Mouse (Mus musculus) MEL (cell line): ENCODE results near the gene Il10.

Experiments
- BHLHE40 ChIP-seq: IDR thresholded peaks from 2 replicates; pipeline ENCODE4 v1.6.1; 2012; ENCODE audit warnings: low read depth, mild to moderate bottlenecking, inconsistent platforms, low read length, improper control_type of control experiment, borderline replicate concordance
- CTCF ChIP-seq, 3 experiments: IDR thresholded peaks in 2 of 3; conservative IDR thresholded peaks in 1 of 3; 2 replicates each; pipeline ENCODE4 v1.5.1; 2011 to 2012; ENCODE audit warnings: low read length in 3 of 3, low read depth in 2 of 3, mild to moderate bottlenecking in 2 of 3, improper control_type of control experiment in 1 of 3, inconsistent platforms in 1 of 3, mixed read lengths in 1 of 3, moderate library complexity in 1 of 3; ENCODE audit not compliant: control insufficient read depth in 1 of 3, insufficient read depth in 1 of 3, poor library complexity in 1 of 3, severe bottlenecking in 1 of 3
- EP300 ChIP-seq, 2 experiments: IDR thresholded peaks; 2 replicates each; pipeline ENCODE4 v1.6.1; 2011; ENCODE audit warnings: improper control_type of control experiment in 2 of 2, low read length in 2 of 2, low read depth in 1 of 2, mild to moderate bottlenecking in 1 of 2
- GABPA ChIP-seq: IDR thresholded peaks from 2 replicates; pipeline ENCODE4 v1.6.1; 2012; ENCODE audit warnings: low read depth, mild to moderate bottlenecking, inconsistent platforms, low read length, improper control_type of control experiment, moderate library complexity
- KAT2A ChIP-seq: conservative IDR thresholded peaks from 2 replicates; pipeline ENCODE4 v1.6.1; 2012; ENCODE audit warnings: low read depth, low read length, improper control_type of control experiment, inconsistent platforms
- POLR2A ChIP-seq, 2 experiments: IDR thresholded peaks; 2 replicates each; pipeline ENCODE4 v1.6.1; 2011 to 2012; ENCODE audit warnings: low read length in 2 of 2, mild to moderate bottlenecking in 2 of 2, control low read depth in 1 of 2, improper control_type of control experiment in 1 of 2, low read depth in 1 of 2, moderate library complexity in 1 of 2; ENCODE audit not compliant: control insufficient read depth in 1 of 2, insufficient read depth in 1 of 2, poor library complexity in 1 of 2
- TBP ChIP-seq: IDR thresholded peaks from 2 replicates; pipeline ENCODE4 v1.8.0; 2011; ENCODE audit warnings: low read depth, low read length, improper control_type of control experiment
- USF1 ChIP-seq: IDR thresholded peaks from 2 replicates; pipeline ENCODE4 v1.6.1; 2014; ENCODE audit warnings: low read depth, mild to moderate bottlenecking, inconsistent platforms, low read length, improper control_type of control experiment, moderate library complexity
- ZKSCAN1 ChIP-seq: IDR thresholded peaks from 2 replicates; pipeline ENCODE4 v1.6.1; 2012; ENCODE audit warnings: low read depth, mild to moderate bottlenecking, inconsistent platforms, low read length, improper control_type of control experiment, moderate library complexity

DNA sequence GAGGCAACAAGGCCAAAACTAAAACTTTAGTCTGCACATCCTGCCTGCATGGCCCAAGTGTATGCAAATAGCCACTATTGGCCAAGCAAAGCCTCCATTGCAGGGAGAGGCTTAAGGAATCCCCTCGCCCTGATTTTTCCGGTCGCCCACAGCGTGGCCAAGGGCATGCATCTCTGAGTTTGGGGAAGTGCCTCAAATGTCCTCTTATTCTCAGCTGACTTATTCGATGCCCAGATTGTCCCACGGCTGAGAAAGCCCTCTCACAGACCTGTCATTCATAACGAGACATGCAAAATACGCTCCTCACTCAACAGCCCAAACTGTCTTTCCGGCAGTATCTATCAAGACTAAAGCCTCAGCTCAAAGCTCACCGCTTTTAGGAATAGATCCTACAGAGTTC lies 27.0 kb downstream of the Il10 start:
- TF ChIP-seq GABPA (no peak), POLR2A (IDR thresholded peaks at IDR 0.05; ENCODE audit: control insufficient read depth in 1 of 2, insufficient read depth in 1 of 2, low read depth in 1 of 2, low read length in 2 of 2, poor library complexity in 1 of 2) (no peak), EP300 (IDR thresholded peaks at IDR 0.05; ENCODE audit: low read depth in 1 of 2, low read length in 2 of 2) (no peak), BHLHE40 (no peak), KAT2A (no peak), USF1 (no peak), CTCF (IDR thresholded peaks at IDR 0.05 in 2 of 3, conservative IDR thresholded peaks at IDR 0.05 in 1 of 3; ENCODE audit: control insufficient read depth in 1 of 3, insufficient read depth in 1 of 3, low read depth in 2 of 3, low read length in 3 of 3, poor library complexity in 1 of 3, severe bottlenecking in 1 of 3) (no peak), TBP (no peak), ZKSCAN1 (no peak)
